Mouse (Mus musculus) sigmoid colon, adult 10 weeks (tissue): ENCODE data around the gene Spock3. TPM values are rescaled to one million over a fixed set of nuclear protein-coding genes. Genes with fewer than 3 reads are reported as not detected.

ENCODE experiments used
- polyA plus RNA-seq: library from polyadenylated mRNA; stranded (reverse); fragments of 350-450 nt; fragmentation: Illumina TruSeq; extraction: RNeasy Lipid Tissue Mini Kit (QIAGEN cat#74804); gene quantifications from one replicate; pipeline ENCODE4 v1.2.3, GENCODE M21; 2014; ENCODE audit warnings: low read depth, low replicate concordance

Spock3 gene
- polyA plus RNA-seq, result 8.7 TPM

GRCm38 (mm10) chr8:62950709-62951108, at the start of gene Spock3:
TSS of gene Spock3 (plus strand) at chr8:62951009.

